Mouse (Mus musculus) midbrain, postnatal 0 days (tissue): ENCODE data around the gene Olfr323. TPM values are rescaled to one million over a fixed set of nuclear protein-coding genes. Genes with fewer than 3 reads are reported as not detected.

Experiments used
- ATAC-seq: fragments of 200-750 bp; cut with Nextera tagmentation; 2 replicates; pipeline ENCODE4 v1.8.0; 2017; ENCODE audit warnings: moderate number of reproducible peaks, mild to moderate bottlenecking, moderate TSS enrichment, moderate library complexity; ENCODE audit not compliant: low FRiP score
- DNase-seq: peaks from one replicate; pipeline ENCODE4 v3.0.0-alpha.2; 2015; ENCODE audit warnings: low spot score
- H3K27ac ChIP-seq: fragments of 300-500 bp; sonication (generic); 2 replicates; pipeline ENCODE4 v1.5.1; 2014; ENCODE audit warnings: low read depth, mild to moderate bottlenecking, low read length, mixed read lengths
- H3K27me3 ChIP-seq: fragments of 300-500 bp; sonication (generic); 2 replicates; pipeline ENCODE4 v1.6.1; 2014; ENCODE audit warnings: low read length, control low read depth, mixed read lengths; ENCODE audit not compliant: insufficient read depth
- H3K36me3 ChIP-seq: fragments of 300-500 bp; sonication (generic); 2 replicates; pipeline ENCODE4 v1.6.1; 2014; ENCODE audit warnings: low read length, control low read depth, mixed read lengths; ENCODE audit not compliant: insufficient read depth
- H3K4me1 ChIP-seq: fragments of 300-500 bp; sonication (generic); 2 replicates; pipeline ENCODE4 v1.6.1; 2014; ENCODE audit warnings: mild to moderate bottlenecking, control low read depth, antibody characterized with exemption, low read length, mixed read lengths; ENCODE audit not compliant: insufficient read depth
- H3K4me2 ChIP-seq: fragments of 300-500 bp; sonication (generic); 2 replicates; pipeline ENCODE4 v1.6.1; 2014; ENCODE audit warnings: low read depth, mild to moderate bottlenecking, low read length, mixed read lengths; ENCODE audit not compliant: poor library complexity, severe bottlenecking
- H3K4me3 ChIP-seq: fragments of 300-500 bp; sonication (generic); 2 replicates; pipeline ENCODE4 v1.5.1; 2014; ENCODE audit warnings: low read depth, mild to moderate bottlenecking, low read length, moderate library complexity
- H3K9ac ChIP-seq: fragments of 300-500 bp; sonication (generic); replicated peaks from 2 replicates; pipeline ENCODE4 v1.6.1; 2014; ENCODE audit warnings: mild to moderate bottlenecking, low read length, moderate library complexity, mixed read lengths; ENCODE audit not compliant: poor library complexity, severe bottlenecking
- H3K9me3 ChIP-seq: fragments of 300-500 bp; sonication (generic); 2 replicates; pipeline ENCODE4 v1.6.1; 2016; ENCODE audit warnings: low read length, control low read depth
- CTCF ChIP-seq: IDR thresholded peaks from 2 replicates; pipeline ENCODE4 v1.5.1; 2016; ENCODE audit warnings: antibody characterized with exemption, mild to moderate bottlenecking
- WGBS: fragments of 180-500 bp; shearing (Covaris S2); extraction: QIAGEN DNeasy Blood & Tissue Kit; methylation state at CpG from one replicate; pipeline ENCODE4 v1.1.7; 2014; 5-methylcytosine and 5-hydroxymethylcytosine counted together
- polyA plus RNA-seq: library from polyadenylated mRNA; unstranded; fragments of >200 nt; fragmentation: Nextera tagmentation; extraction: Ambion mirVana; gene quantifications from 2 replicates; pipeline ENCODE4 v1.2.1, GENCODE M21; 2015
- total RNA-seq: library from RNA; depleted of rRNA; stranded (reverse); fragments of >200 nt; gene quantifications from 2 replicates; pipeline ENCODE4 v1.2.3, GENCODE M21; 2014

The Olfr323 gene
- total and polyA plus RNA-seq, 2 experiments from 2014 or later: 0.16 TPM; not detected in 1

DNA sequence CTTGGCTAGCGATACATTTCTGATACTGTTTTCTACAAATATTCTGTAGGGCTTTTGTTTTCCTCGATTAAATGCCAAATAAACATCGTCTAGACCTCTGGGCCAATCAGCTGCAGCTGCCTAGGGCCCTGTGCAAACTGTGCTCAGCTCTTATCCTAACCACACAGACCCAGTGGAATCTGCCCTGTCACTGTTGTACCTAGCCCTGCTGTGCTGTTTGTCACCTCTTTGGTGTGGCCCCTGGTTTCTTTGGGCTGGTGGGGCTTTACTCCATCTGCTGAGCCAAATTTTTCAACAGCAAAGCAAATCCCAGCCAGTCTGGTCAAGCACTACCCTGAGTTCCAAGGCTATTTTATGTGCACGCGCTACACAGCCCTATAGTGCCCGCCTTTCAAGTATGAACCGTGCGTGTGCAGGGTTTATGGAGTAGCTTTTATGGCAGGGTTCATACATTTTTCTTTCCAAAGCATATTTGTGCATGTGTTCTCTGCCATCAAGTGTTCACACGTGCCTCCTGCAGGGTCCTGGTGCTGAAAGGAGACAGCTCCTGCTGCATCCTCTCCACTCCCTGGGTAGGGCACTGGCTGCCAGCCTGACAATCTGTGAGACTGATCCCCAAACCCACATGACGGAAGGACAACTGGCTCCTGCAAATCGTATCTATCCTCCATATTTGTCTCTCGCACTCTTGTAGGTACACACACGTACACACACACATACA lies 11.5 kb upstream of the Olfr323 start:
- Histone ChIP-seq H3K4me3 (no peak overlapping the region), H3K27ac (no peak overlapping the region), H3K4me2 (no peak overlapping the region), H3K4me1 (peaks cover 4% of the 10 kb centered on the region; the same call in 1 of the 2 replicates), H3K9ac (no peak overlapping the region), H3K36me3 (no peaks in the 10 kb centered on the region), H3K27me3 (no peaks in the 10 kb centered on the region), H3K9me3 (no peaks in the 10 kb centered on the region)
- TF ChIP-seq CTCF: no peak; the same call in 1 of the 2 replicates
- WGBS: 84% methylated on average over 13 of the region's 13 CpGs
- ATAC-seq (no peak), DNase-seq (no peak)

DNA sequence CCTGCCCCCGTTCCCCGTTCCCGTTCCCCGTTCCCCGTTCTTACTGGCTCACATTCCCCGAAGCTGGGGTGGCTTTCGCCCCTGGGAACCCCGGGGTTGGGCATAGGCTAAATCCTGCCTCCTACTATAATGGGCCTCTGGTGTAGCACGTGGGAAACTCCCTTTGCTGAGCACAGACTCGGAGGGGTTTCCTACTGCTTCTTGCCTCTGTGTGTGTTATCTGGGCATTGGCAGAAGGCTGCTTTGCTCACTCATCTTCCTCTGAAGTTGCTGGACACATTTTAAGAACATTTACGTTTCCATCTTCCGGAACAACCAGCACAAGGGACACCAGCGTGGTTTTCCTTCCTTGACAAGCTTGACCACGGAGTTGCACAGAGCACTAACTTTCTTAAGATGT lies 10.8 kb upstream of the Olfr323 start:
- H3K9ac ChIP-seq: peak overlapping the region; percentile 60; the same call in 1 of the 2 replicates
- DNase-seq (no peak), ATAC-seq (no peak)
- no peak for TF ChIP-seq CTCF
- no peaks in the 10 kb centered on the region for H3K36me3 ChIP-seq
- H3K9me3 ChIP-seq: no peaks in the 10 kb centered on the region
- H3K27ac ChIP-seq: no peak overlapping the region
- no peaks in the 10 kb centered on the region for H3K27me3 ChIP-seq
- H3K4me2 ChIP-seq: peak overlapping the region; percentile 87
- 28% methylated on average over 14 of the region's 14 CpGs for WGBS
- peak overlapping the region; percentile 50 for H3K4me3 ChIP-seq
- peaks cover 4% of the 10 kb centered on the region; the same call in 1 of the 2 replicates for H3K4me1 ChIP-seq

DNA sequence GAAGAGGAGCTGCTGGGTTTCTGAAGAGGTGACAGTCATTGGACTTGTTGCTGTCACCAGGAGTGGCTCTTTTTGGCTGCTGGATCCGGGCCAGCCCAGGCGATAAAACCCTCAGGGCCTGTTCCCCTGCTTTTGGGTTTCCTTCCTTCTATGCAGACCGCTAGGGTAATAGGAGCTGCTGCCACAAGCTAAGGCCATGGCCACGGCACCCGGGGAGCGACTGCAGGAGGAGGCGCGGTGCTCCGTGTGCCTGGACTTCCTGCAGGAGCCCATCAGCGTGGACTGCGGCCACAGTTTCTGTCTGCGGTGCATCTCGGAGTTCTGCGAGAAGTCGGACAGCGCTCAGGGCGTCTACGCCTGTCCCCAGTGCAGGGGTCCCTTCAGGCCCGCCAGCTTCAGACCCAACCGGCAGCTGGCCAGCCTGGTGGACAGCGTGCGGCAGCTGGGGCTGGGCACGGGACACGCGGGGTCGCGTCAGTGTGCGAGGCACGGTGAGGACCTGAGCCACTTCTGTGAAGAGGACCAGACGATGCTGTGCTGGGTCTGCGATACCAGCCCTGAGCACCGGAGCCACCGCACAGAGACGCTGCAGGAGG lies 10.1 kb upstream of the Olfr323 start, which contains the start of gene Trim58:
Trim58 (plus strand) TSS at position 194 of the 596 bp plus-strand sequence.
- peak within 1 kb of the TSS; percentile 50 for H3K4me3 ChIP-seq
- DNase-seq: peak; percentile 14
- WGBS: 1% methylated on average over 34 of the region's 34 CpGs
- ATAC-seq: no peak
- no peak within 1 kb of the TSS for H3K27ac ChIP-seq
- peaks cover 4% of the 10 kb centered on the region; the same call in 1 of the 2 replicates for H3K4me1 ChIP-seq
- H3K27me3 ChIP-seq: no peaks in the 10 kb centered on the region
- H3K9me3 ChIP-seq: no peaks in the 10 kb centered on the region
- H3K9ac ChIP-seq: peak within 1 kb of the TSS; percentile 60
- H3K4me2 ChIP-seq: peak within 1 kb of the TSS; percentile 87
- H3K36me3 ChIP-seq: no peaks in the 10 kb centered on the region
- TF ChIP-seq CTCF: no peak

DNA sequence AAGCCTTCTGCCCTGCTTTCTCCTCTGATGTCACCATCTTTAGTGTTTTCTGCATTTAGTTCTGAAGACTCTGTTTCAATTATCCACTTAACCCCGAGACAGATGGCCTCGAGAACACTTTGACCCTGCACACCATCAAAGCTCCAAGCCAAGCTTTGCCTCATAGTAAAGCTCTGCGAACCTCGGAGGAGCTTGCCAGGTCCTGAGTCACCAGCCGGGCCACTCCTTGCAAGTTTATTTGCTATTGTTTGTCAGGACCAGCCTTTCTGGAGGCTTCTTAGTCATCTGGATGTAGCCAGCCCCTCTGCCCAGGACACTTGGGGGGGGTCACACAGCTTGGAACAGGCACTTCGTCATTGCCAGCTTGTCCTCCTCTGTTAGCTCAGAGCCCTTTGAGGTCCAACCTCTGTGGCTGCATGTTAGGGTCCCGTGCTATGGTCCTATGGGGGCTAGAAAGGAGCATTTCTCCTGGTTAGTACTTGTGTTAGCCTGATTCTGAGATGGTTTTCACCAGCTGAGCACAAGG lies 7.9 kb upstream of the Olfr323 start:
- no peak overlapping the region for H3K9ac ChIP-seq
- H3K27me3 ChIP-seq: no peaks in the 10 kb centered on the region
- peaks cover 4% of the 10 kb centered on the region; the same call in 1 of the 2 replicates for H3K4me1 ChIP-seq
- DNase-seq: no peak
- no peak overlapping the region for H3K4me2 ChIP-seq
- no peak overlapping the region for H3K4me3 ChIP-seq
- no peaks in the 10 kb centered on the region for H3K9me3 ChIP-seq
- no peak for TF ChIP-seq CTCF
- no peak overlapping the region for H3K27ac ChIP-seq
- no peaks in the 10 kb centered on the region for H3K36me3 ChIP-seq
- WGBS: 71% methylated on average over 7 of the region's 7 CpGs
- ATAC-seq: no peak

DNA sequence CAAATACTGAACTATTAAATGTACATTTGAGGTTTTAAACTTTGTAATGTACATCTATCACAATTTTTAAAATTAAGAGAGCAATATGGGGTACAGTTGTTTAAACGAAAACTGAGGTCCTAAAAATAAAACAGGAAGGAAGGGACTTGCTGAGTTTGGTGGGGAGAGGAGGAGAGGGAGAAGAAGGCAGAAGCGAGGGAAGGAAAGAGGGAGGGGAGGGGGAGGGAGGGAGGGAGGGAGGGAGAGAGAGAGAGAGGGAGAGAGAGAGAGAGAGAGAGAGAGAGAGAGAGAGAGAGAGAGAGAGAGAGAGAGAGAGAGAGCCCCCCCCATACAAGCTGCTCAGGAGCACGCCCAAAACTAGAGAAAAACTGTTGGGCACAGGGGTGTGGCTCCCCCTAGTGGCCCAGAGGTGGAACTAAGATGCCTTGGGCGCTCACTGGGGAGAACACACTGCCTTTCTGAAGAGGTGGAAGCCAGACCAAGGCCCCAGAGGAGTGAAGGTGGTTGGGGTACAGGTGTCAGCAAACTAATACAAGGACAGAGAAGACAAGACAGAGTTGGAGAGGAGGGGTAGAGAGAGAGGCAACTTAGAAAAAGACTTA lies 6.2 kb upstream of the Olfr323 start:
- 17% methylated on average over 3 of the region's 4 CpGs for WGBS
- DNase-seq (peak; percentile 55), ATAC-seq (no peak)
- no peak overlapping the region for H3K4me3 ChIP-seq
- H3K9me3 ChIP-seq: no peaks in the 10 kb centered on the region
- no peak overlapping the region for H3K27ac ChIP-seq
- H3K4me2 ChIP-seq: no peak overlapping the region
- peaks cover 4% of the 10 kb centered on the region; the same call in 1 of the 2 replicates for H3K4me1 ChIP-seq
- H3K27me3 ChIP-seq: no peaks in the 10 kb centered on the region
- peak; percentile 78 for TF ChIP-seq CTCF
- no peak overlapping the region for H3K9ac ChIP-seq
- H3K36me3 ChIP-seq: no peaks in the 10 kb centered on the region
